Mouse (Mus musculus) heart, adult 18-20 months (tissue): Measurements from ENCODE around the gene Sema4b. TPM values are rescaled to one million over a fixed set of nuclear protein-coding genes. Genes with fewer than 3 reads are reported as not detected.

Source experiments
- DNase-seq, 2 experiments: peaks; one replicate each; pipeline ENCODE4 v3.0.0; 2021 to 2022; ENCODE audit warnings: mixed read lengths in 1 of 2
- total RNA-seq, 2 experiments: library from RNA; stranded (reverse); gene quantifications; 2 replicates each; pipeline ENCODE4 v1.2.3; 2021

Gene Sema4b
- total RNA-seq, 2 experiments from 2014 or later = 10.6 to 12.6 TPM

GRCm38 (mm10) chr7:80197941-80198778, 11.5 kb downstream of the Sema4b start:
- DNase-seq = peak; percentile 78 to 85

- peak in 1 of 2 experiments; percentile 30 for DNase-seq
Measured at GRCm38 (mm10) chr7:80198863-80199262, 12.2 kb downstream of the Sema4b start.

- DNase-seq = no peak
Measured at GRCm38 (mm10) chr7:80199286-80199685, 12.6 kb downstream of the Sema4b start.

GRCm38 (mm10) chr7:80199851-80200587, 13.4 kb downstream of the Sema4b start:
- DNase-seq = no peak

GRCm38 (mm10) chr7:80200588-80200945, 13.9 kb downstream of the Sema4b start:
- DNase-seq = no peak

- no peak for DNase-seq
Measured at GRCm38 (mm10) chr7:80200963-80201539, 14.4 kb downstream of the Sema4b start.

GRCm38 (mm10) chr7:80201888-80202540, 15.4 kb downstream of the Sema4b start:
- DNase-seq = no peak

GRCm38 (mm10) chr7:80202961-80203360, 16.3 kb downstream of the Sema4b start:
- DNase-seq = no peak

GRCm38 (mm10) chr7:80203638-80204096, 17.0 kb downstream of the Sema4b start:
- DNase-seq = no peak

- no peak for DNase-seq
Measured at GRCm38 (mm10) chr7:80204362-80204761, 17.7 kb downstream of the Sema4b start.

- DNase-seq = no peak
Measured at GRCm38 (mm10) chr7:80204961-80205360, 18.3 kb downstream of the Sema4b start.

GRCm38 (mm10) chr7:80205705-80206589, 19.3 kb downstream of the Sema4b start:
- no peak for DNase-seq

- DNase-seq = no peak
Measured at GRCm38 (mm10) chr7:80207314-80207731, 20.7 kb downstream of the Sema4b start.

GRCm38 (mm10) chr7:80208026-80208642, 21.5 kb downstream of the Sema4b start:
- no peak for DNase-seq

GRCm38 (mm10) chr7:80208738-80209430, 22.2 kb downstream of the Sema4b start:
- peak; percentile 58 to 59 for DNase-seq

GRCm38 (mm10) chr7:80209669-80210068, 23.0 kb downstream of the Sema4b start:
- peak; percentile 39 to 68 for DNase-seq

- no peak for DNase-seq
Measured at GRCm38 (mm10) chr7:80210982-80211381, 24.3 kb downstream of the Sema4b start.

- no peak for DNase-seq
Measured at GRCm38 (mm10) chr7:80213604-80214003, 27.0 kb downstream of the Sema4b start.

- no peak for DNase-seq
Measured at GRCm38 (mm10) chr7:80214459-80214858, 27.8 kb downstream of the Sema4b start.

- DNase-seq = peak; percentile 73 to 88
Measured at GRCm38 (mm10) chr7:80215398-80215797, 28.8 kb downstream of the Sema4b start.
